Comparison of ENCODE assay signal across 9 mouse cellular contexts in the genomic region with DNA sequence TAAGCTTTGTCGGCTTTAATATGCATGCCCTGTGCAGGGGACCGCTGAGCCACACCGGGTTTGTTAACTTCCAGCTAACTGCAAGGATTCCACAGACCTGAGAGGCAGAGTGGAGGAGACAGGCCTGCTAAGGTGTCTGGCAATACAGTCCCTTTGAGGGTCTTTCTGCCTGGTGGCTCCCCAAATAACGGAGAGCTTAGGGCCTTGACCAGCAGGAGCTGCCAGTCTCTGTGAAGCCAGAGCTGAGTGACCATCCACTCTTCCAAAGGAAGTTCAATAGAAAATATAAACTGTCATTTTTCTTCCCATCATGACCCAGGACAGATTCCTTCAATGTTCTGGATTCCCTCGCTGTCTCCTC. TPM values are rescaled to one million over a fixed set of nuclear protein-coding genes. Genes with fewer than 3 reads are reported as not detected.
DNase-seq lines count a peak whose midpoint lies in the region; ATAC-seq and TF ChIP-seq lines count a peak whose summit lies in the region.
"Had no signal": no experiment of that assay in that cellular context is flagged by ENCODE, and none has a peak within 500 bp of the region (broad histone marks: within the 10 kb centered on the region; RNA-seq: fewer than 3 reads in every experiment).

No protein-coding gene starts in this region.

- no peak for ATAC-seq in lung, embryonic 14.5 days (ENCODE audit: insufficient read depth)
- ATAC-seq in intestine, embryonic 16.5 days = no peak
- no peak for ATAC-seq in neural tube, embryonic 13.5 days (ENCODE audit: low read depth)

- no peaks in the 10 kb centered on the region for H3K27me3 ChIP-seq in lung, embryonic 14.5 days (ENCODE audit: insufficient read depth, low read length)
- H3K27me3 ChIP-seq in hindbrain, embryonic 10.5 days (ENCODE audit: insufficient read depth, poor library complexity, severe bottlenecking) = peaks cover 57% of the 10 kb centered on the region
- peaks cover 6% of the 10 kb centered on the region; the same call in 1 of the 2 replicates for H3K27me3 ChIP-seq in intestine, embryonic 16.5 days (replicated peaks; ENCODE audit: control insufficient read depth, insufficient read depth, low read length)
- H3K27me3 ChIP-seq in neural tube, embryonic 13.5 days = peaks cover 33% of the 10 kb centered on the region

- H3K9ac ChIP-seq in lung, embryonic 14.5 days = peak overlapping the region; percentile 100
- H3K9ac ChIP-seq in intestine, embryonic 16.5 days (ENCODE audit: low read depth, low read length) = peak overlapping the region; percentile 78
- H3K9ac ChIP-seq in neural tube, embryonic 13.5 days = peak overlapping the region; percentile 47

- H3K4me1 ChIP-seq in lung, embryonic 14.5 days (ENCODE audit: insufficient read depth) = peaks cover 21% of the 10 kb centered on the region
- H3K4me1 ChIP-seq in hindbrain, embryonic 10.5 days (replicated peaks) = peaks cover 67% of the 10 kb centered on the region
- peaks cover 10% of the 10 kb centered on the region for H3K4me1 ChIP-seq in intestine, embryonic 16.5 days (ENCODE audit: control insufficient read depth, insufficient read depth, low read length)
- H3K4me1 ChIP-seq in neural tube, embryonic 13.5 days (replicated peaks) = peaks cover 54% of the 10 kb centered on the region

- DNase-seq in lung, embryonic 14.5 days = no peak
- no peak for DNase-seq in lung, adult 18-20 months
- peak; percentile 38 for DNase-seq in hindbrain, embryonic 10.5 days (ENCODE audit: low spot score)
- DNase-seq in adrenal gland, postnatal 36 days = no peak
- no peak for DNase-seq in cerebellum, adult 11 months
- DNase-seq in adrenal gland, adult 8-10 months = no peak
- DNase-seq: gastrocnemius, postnatal 14 days had no signal

- 22% methylated on average over 5 of the region's 5 CpGs for WGBS in lung, embryonic 14.5 days
- 6% methylated on average over 5 of the region's 5 CpGs for WGBS in hindbrain, embryonic 10.5 days
- WGBS in intestine, embryonic 16.5 days = 26% methylated on average over 5 of the region's 5 CpGs
- WGBS in neural tube, embryonic 13.5 days = 9% methylated on average over 5 of the region's 5 CpGs

- peak overlapping the region; percentile 100 for H3K27ac ChIP-seq in lung, embryonic 14.5 days (ENCODE audit: low read depth)
- peak overlapping the region; percentile 98 for H3K27ac ChIP-seq in hindbrain, embryonic 10.5 days
- peak overlapping the region; percentile 93 for H3K27ac ChIP-seq in intestine, embryonic 16.5 days (ENCODE audit: low read length)
- 0 out of 2 replicates have a peak overlapping the region, but pooled peaks have one; percentile 6 for H3K27ac ChIP-seq in neural tube, embryonic 13.5 days (replicated peaks)

- H3K4me2 ChIP-seq in lung, embryonic 14.5 days = peak overlapping the region; percentile 91
- H3K4me2 ChIP-seq in intestine, embryonic 16.5 days (ENCODE audit: low read depth, low read length) = peak overlapping the region; percentile 86
- peak overlapping the region; percentile 95 for H3K4me2 ChIP-seq in neural tube, embryonic 13.5 days

- no peaks in the 10 kb centered on the region for H3K9me3 ChIP-seq in lung, embryonic 14.5 days (ENCODE audit: low read depth, low read length)
- no peaks in the 10 kb centered on the region for H3K9me3 ChIP-seq in hindbrain, embryonic 10.5 days
- no peaks in the 10 kb centered on the region for H3K9me3 ChIP-seq in intestine, embryonic 16.5 days (ENCODE audit: control insufficient read depth, low read length)
- H3K9me3 ChIP-seq in neural tube, embryonic 13.5 days = no peaks in the 10 kb centered on the region

- peak overlapping the region; percentile 83 for H3K4me3 ChIP-seq in lung, embryonic 14.5 days (ENCODE audit: low read depth, low read length)
- peak overlapping the region; percentile 86 for H3K4me3 ChIP-seq in hindbrain, embryonic 10.5 days
- peak overlapping the region; percentile 60 for H3K4me3 ChIP-seq in intestine, embryonic 16.5 days (ENCODE audit: low read length)
- peak overlapping the region; percentile 95 for H3K4me3 ChIP-seq in neural tube, embryonic 13.5 days

- H3K36me3 ChIP-seq in lung, embryonic 14.5 days (ENCODE audit: insufficient read depth) = peaks cover 8% of the 10 kb centered on the region
- peaks cover 3% of the 10 kb centered on the region; the same call in 1 of the 2 replicates for H3K36me3 ChIP-seq in hindbrain, embryonic 10.5 days
- H3K36me3 ChIP-seq in intestine, embryonic 16.5 days (ENCODE audit: control insufficient read depth, insufficient read depth, low read length) = no peaks in the 10 kb centered on the region
- H3K36me3 ChIP-seq in neural tube, embryonic 13.5 days = no peaks in the 10 kb centered on the region

- no peak for TF ChIP-seq CTCF in lung, embryonic 14.5 days (IDR thresholded peaks at IDR 0.05; ENCODE audit: low read depth)

RNA-seq across cellular contexts. Expression of gene Ptch1, which starts 4.0 kb away (rescaled TPM):
- 64.6 and 68.6 TPM in 2 replicates for polyA plus RNA-seq in lung, embryonic 14.5 days (2014; fragmentation: Nextera tagmentation; extraction: Ambion mirVana)
- 21.8 and 22.1 TPM in 2 replicates for polyA plus RNA-seq in hindbrain, embryonic 10.5 days (2016; fragmentation: Nextera tagmentation; extraction: Ambion mirVana)
- polyA plus RNA-seq in intestine, embryonic 16.5 days (2015; fragmentation: Nextera tagmentation; extraction: Ambion mirVana) = 24.5 and 25.5 TPM in 2 replicates
- 19.2 and 22.1 TPM in 2 replicates for polyA plus RNA-seq in neural tube, embryonic 13.5 days (2015; fragmentation: Nextera tagmentation; extraction: Ambion mirVana)
- total RNA-seq in adrenal gland, postnatal 36 days (2021) = 10 to 100 TPM; 37.3 to 49.6 TPM
- total RNA-seq in adrenal gland, adult 8-10 months (2022) = 10 to 100 TPM; 61.8 to 83.5 (median 72.3) TPM

Comparison
In these comparisons a context has a peak if more than half of its experiments do, and no peak if none do; other contexts are left out.
1. H3K27ac ChIP-seq: peak in every context shown above with its lines; median percentile 100 in lung, embryonic 14.5 days; 98 in hindbrain, embryonic 10.5 days; 93 in intestine, embryonic 16.5 days; 6 in neural tube, embryonic 13.5 days.
2. H3K9ac ChIP-seq: peak in every context shown above with its lines; median percentile 100 in lung, embryonic 14.5 days; 78 in intestine, embryonic 16.5 days; 47 in neural tube, embryonic 13.5 days.